Mouse (Mus musculus): ENCODE data around the gene Mcts2. TPM values are rescaled to one million over a fixed set of nuclear protein-coding genes. Genes with fewer than 3 reads are reported as not detected.

Mcts2 gene
- polyA plus RNA-seq, 1 experiment from 2014 or later, result 19.4 TPM

- peaks cover 4% of the 10 kb centered on the region; the same call in 1 of the 2 replicates for H3K36me3 ChIP-seq (ENCODE audit: insufficient read depth, low read length)
- ATAC-seq (no peak), DNase-seq (ENCODE audit: low spot score) (no peak)
- peaks cover 27% of the 10 kb centered on the region for H3K4me1 ChIP-seq (ENCODE audit: insufficient read depth, low read depth, low read length)
- no peaks in the 10 kb centered on the region for H3K27me3 ChIP-seq (replicated peaks; ENCODE audit: insufficient read depth, low read length)
- 34% methylated on average over 9 of the region's 9 CpGs for WGBS
- peak overlapping the region; percentile 88 for H3K4me2 ChIP-seq (replicated peaks; ENCODE audit: low read depth, low read length)
- peak overlapping the region; percentile 11; the same call in 1 of the 2 replicates for H3K27ac ChIP-seq (ENCODE audit: low read length)
- H3K4me3 ChIP-seq (ENCODE audit: low read depth, low read length), result peak overlapping the region; percentile 80; the same call in 1 of the 2 replicates
- peak overlapping the region; percentile 19; the same call in 1 of the 2 replicates for H3K9ac ChIP-seq (replicated peaks; ENCODE audit: low read depth)
- no peaks in the 10 kb centered on the region for H3K9me3 ChIP-seq (ENCODE audit: low read length)
- TF ChIP-seq EP300 (IDR thresholded peaks at IDR 0.05) (no peak), CTCF (IDR thresholded peaks at IDR 0.05) (no peak)
Measured at GRCm38 (mm10) chr2:152670983-152671641, 15.7 kb upstream of the Mcts2 start.

- peak; percentile 88 for DNase-seq (ENCODE audit: low spot score)
- H3K27ac ChIP-seq (ENCODE audit: low read length), result no peak overlapping the region
Measured at GRCm38 (mm10) chr2:152671642-152671999, 15.2 kb upstream of the Mcts2 start.

GRCm38 (mm10) chr2:152672166-152672565 is 14.7 kb upstream of the Mcts2 start:
- Histone ChIP-seq H3K4me3 (ENCODE audit: low read depth, low read length) (no peak overlapping the region), H3K9ac (replicated peaks; ENCODE audit: low read depth) (0 out of 2 replicates have a peak overlapping the region, but pooled peaks have one; percentile 19), H3K9me3 (ENCODE audit: low read length) (no peaks in the 10 kb centered on the region), H3K27me3 (replicated peaks; ENCODE audit: insufficient read depth, low read length) (no peaks in the 10 kb centered on the region), H3K4me1 (ENCODE audit: insufficient read depth, low read depth, low read length) (peaks cover 27% of the 10 kb centered on the region), H3K4me2 (replicated peaks; ENCODE audit: low read depth, low read length) (0 out of 2 replicates have a peak overlapping the region, but pooled peaks have one; percentile 88), H3K36me3 (ENCODE audit: insufficient read depth, low read length) (peaks cover 4% of the 10 kb centered on the region; the same call in 1 of the 2 replicates), H3K27ac (ENCODE audit: low read length) (no peak overlapping the region)
- no peak for TF ChIP-seq CTCF (IDR thresholded peaks at IDR 0.05)
- TF ChIP-seq EP300 (IDR thresholded peaks at IDR 0.05), result no peak
- 66% methylated on average over 12 of the region's 12 CpGs for WGBS
- ATAC-seq (no peak), DNase-seq (ENCODE audit: low spot score) (no peak)

More at GRCm38 (mm10) chr2:152671642-152671999, 15.2 kb upstream of the Mcts2 start:
- peak; percentile 71 for ATAC-seq
- peak; percentile 77 for TF ChIP-seq CTCF (IDR thresholded peaks at IDR 0.05)
- TF ChIP-seq EP300 (IDR thresholded peaks at IDR 0.05), result 0 out of 2 replicates have a peak, but pooled peaks have one; percentile 10
- WGBS, result 9% methylated on average over 5 of the region's 5 CpGs
- H3K4me2 ChIP-seq (replicated peaks; ENCODE audit: low read depth, low read length), result peak overlapping the region; percentile 88
- 0 out of 2 replicates have a peak overlapping the region, but pooled peaks have one; percentile 19 for H3K9ac ChIP-seq (replicated peaks; ENCODE audit: low read depth)
- H3K4me3 ChIP-seq (ENCODE audit: low read depth, low read length), result no peak overlapping the region
- H3K4me1 ChIP-seq (ENCODE audit: insufficient read depth, low read depth, low read length), result peaks cover 27% of the 10 kb centered on the region
- peaks cover 4% of the 10 kb centered on the region; the same call in 1 of the 2 replicates for H3K36me3 ChIP-seq (ENCODE audit: insufficient read depth, low read length)
- no peaks in the 10 kb centered on the region for H3K27me3 ChIP-seq (replicated peaks; ENCODE audit: insufficient read depth, low read length)
- no peaks in the 10 kb centered on the region for H3K9me3 ChIP-seq (ENCODE audit: low read length)

GRCm38 (mm10) chr2:152674148-152674547 is 12.7 kb upstream of the Mcts2 start:
- no peak overlapping the region for H3K4me3 ChIP-seq (ENCODE audit: low read depth, low read length)
- no peaks in the 10 kb centered on the region for H3K27me3 ChIP-seq (replicated peaks; ENCODE audit: insufficient read depth, low read length)
- H3K9ac ChIP-seq (replicated peaks; ENCODE audit: low read depth), result no peak overlapping the region
- H3K4me2 ChIP-seq (replicated peaks; ENCODE audit: low read depth, low read length), result no peak overlapping the region
- DNase-seq (ENCODE audit: low spot score) (no peak), ATAC-seq (no peak)
- H3K4me1 ChIP-seq (ENCODE audit: insufficient read depth, low read depth, low read length), result peaks cover 27% of the 10 kb centered on the region
- TF ChIP-seq EP300 (IDR thresholded peaks at IDR 0.05) (no peak), CTCF (IDR thresholded peaks at IDR 0.05) (no peak)
- H3K36me3 ChIP-seq (ENCODE audit: insufficient read depth, low read length), result peaks cover 10% of the 10 kb centered on the region; the same call in 1 of the 2 replicates
- no peak overlapping the region for H3K27ac ChIP-seq (ENCODE audit: low read length)
- WGBS, result 52% methylated on average over 11 of the region's 11 CpGs
- H3K9me3 ChIP-seq (ENCODE audit: low read length), result no peaks in the 10 kb centered on the region

GRCm38 (mm10) chr2:152675252-152675791 is 11.5 kb upstream of the Mcts2 start:
- Histone ChIP-seq H3K4me3 (ENCODE audit: low read depth, low read length) (no peak overlapping the region), H3K27me3 (replicated peaks; ENCODE audit: insufficient read depth, low read length) (no peaks in the 10 kb centered on the region), H3K9ac (replicated peaks; ENCODE audit: low read depth) (no peak overlapping the region), H3K9me3 (ENCODE audit: low read length) (no peaks in the 10 kb centered on the region), H3K4me1 (ENCODE audit: insufficient read depth, low read depth, low read length) (peaks cover 27% of the 10 kb centered on the region), H3K4me2 (replicated peaks; ENCODE audit: low read depth, low read length) (no peak overlapping the region), H3K36me3 (ENCODE audit: insufficient read depth, low read length) (peaks cover 17% of the 10 kb centered on the region; the same call in 1 of the 2 replicates), H3K27ac (ENCODE audit: low read length) (no peak overlapping the region)
- ATAC-seq (no peak), DNase-seq (ENCODE audit: low spot score) (no peak)
- TF ChIP-seq EP300 (IDR thresholded peaks at IDR 0.05) (no peak), CTCF (IDR thresholded peaks at IDR 0.05) (no peak)
- 87% methylated on average over 13 of the region's 13 CpGs for WGBS

- DNase-seq (ENCODE audit: low spot score) (peak; percentile 72), ATAC-seq (peak; percentile 60)
- H3K4me3 ChIP-seq (ENCODE audit: low read depth, low read length), result no peak overlapping the region
- H3K27ac ChIP-seq (ENCODE audit: low read length), result no peak overlapping the region
- no peak overlapping the region for H3K9ac ChIP-seq (replicated peaks; ENCODE audit: low read depth)
- H3K9me3 ChIP-seq (ENCODE audit: low read length), result no peaks in the 10 kb centered on the region
- no peak overlapping the region for H3K4me2 ChIP-seq (replicated peaks; ENCODE audit: low read depth, low read length)
- no peaks in the 10 kb centered on the region for H3K27me3 ChIP-seq (replicated peaks; ENCODE audit: insufficient read depth, low read length)
- H3K4me1 ChIP-seq (ENCODE audit: insufficient read depth, low read depth, low read length), result peaks cover 4% of the 10 kb centered on the region; the same call in 1 of the 2 replicates
- 48% methylated on average over 3 of the region's 3 CpGs for WGBS
- no peak for TF ChIP-seq EP300 (IDR thresholded peaks at IDR 0.05)
- TF ChIP-seq CTCF (IDR thresholded peaks at IDR 0.05), result peak; percentile 83
- peaks cover 38% of the 10 kb centered on the region for H3K36me3 ChIP-seq (ENCODE audit: insufficient read depth, low read length)
Measured at GRCm38 (mm10) chr2:152678302-152678701, 8.5 kb upstream of the Mcts2 start.
